Mouse (Mus musculus) urinary bladder, postnatal 25 days (tissue): ENCODE measurements around the gene Txnrd3.

Experiments
- DNase-seq: peaks from one replicate; pipeline ENCODE4 v3.0.0; 2022; ENCODE audit warnings: low spot score

Gene Txnrd3

GRCm38 (mm10) chr6:89643798-89644270 is at the start of gene Txnrd3:
Gene Txnrd3, plus strand, starts transcription at chr6:89643988.
- DNase-seq: peak; percentile 94

- peak; percentile 92 for DNase-seq
Observed at GRCm38 (mm10) chr6:89595018-89595776, 48.6 kb upstream of the Txnrd3 start, which contains the start of gene Chchd6. Gene Chchd6, minus strand, starts transcription at chr6:89595652.

GRCm38 (mm10) chr6:89595777-89596146 is 48.0 kb upstream of the Txnrd3 start:
- DNase-seq: no peak

GRCm38 (mm10) chr6:89596510-89596909 is 47.3 kb upstream of the Txnrd3 start:
- no peak for DNase-seq

GRCm38 (mm10) chr6:89606096-89606495 is 37.7 kb upstream of the Txnrd3 start:
- no peak for DNase-seq

- DNase-seq: no peak
Observed at GRCm38 (mm10) chr6:89607999-89608398, 35.8 kb upstream of the Txnrd3 start.

DNA sequence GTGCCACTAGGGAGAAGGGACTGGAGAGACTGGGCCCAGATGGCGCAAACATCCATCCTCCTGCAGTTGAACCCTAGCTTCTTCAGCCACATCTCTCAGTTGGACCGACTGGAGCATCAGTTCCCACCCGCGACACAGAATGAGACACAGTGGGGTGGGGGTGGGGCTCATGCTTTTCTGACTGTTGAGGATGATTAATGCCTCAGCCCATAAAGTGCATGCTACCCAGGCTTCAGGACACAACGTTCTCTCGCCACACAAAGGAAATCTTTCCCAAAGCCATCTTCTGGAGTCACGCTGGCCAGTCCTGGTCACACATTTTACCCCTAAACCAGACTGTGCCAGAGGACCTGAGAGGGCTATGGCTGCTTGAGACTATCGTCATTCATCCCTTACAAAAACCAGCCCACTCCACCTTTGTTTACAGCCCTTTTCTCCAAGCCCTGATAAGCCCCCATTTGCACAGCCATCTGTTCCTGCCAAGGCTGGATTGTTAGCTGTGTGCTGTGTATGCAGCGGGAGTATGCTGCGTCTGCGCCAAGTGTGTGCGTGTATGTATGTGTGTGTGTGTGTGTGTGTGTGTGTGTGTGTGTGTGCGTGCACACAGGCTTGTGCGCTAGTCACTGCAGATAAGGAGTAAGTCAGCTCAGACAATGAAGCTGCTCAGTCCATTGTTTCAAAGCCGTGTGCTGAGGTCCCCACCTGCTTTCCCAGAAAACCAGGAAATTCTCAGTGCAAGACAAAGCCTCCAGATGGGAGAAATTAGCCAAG is 30.3 kb upstream of the Txnrd3 start:
- no peak for DNase-seq

DNA sequence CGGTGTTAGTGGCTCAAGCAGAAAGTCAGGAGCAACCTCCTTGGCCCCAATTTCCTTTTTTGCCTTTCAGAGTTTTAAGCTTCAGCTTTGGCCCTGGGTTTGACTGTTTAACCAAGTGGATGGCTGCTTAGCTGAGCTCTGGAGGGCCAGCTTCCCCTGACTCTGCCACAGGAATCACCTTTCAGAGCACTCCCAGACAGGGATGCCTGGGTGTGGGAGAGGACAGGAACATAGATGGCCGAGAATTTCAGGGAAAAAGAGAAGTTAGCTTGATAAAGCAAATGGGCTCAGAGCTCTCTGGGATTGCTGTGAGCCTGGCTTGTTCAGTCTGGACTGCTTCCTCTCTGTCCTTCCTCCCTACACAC is 29.7 kb upstream of the Txnrd3 start:
- DNase-seq: no peak

DNA sequence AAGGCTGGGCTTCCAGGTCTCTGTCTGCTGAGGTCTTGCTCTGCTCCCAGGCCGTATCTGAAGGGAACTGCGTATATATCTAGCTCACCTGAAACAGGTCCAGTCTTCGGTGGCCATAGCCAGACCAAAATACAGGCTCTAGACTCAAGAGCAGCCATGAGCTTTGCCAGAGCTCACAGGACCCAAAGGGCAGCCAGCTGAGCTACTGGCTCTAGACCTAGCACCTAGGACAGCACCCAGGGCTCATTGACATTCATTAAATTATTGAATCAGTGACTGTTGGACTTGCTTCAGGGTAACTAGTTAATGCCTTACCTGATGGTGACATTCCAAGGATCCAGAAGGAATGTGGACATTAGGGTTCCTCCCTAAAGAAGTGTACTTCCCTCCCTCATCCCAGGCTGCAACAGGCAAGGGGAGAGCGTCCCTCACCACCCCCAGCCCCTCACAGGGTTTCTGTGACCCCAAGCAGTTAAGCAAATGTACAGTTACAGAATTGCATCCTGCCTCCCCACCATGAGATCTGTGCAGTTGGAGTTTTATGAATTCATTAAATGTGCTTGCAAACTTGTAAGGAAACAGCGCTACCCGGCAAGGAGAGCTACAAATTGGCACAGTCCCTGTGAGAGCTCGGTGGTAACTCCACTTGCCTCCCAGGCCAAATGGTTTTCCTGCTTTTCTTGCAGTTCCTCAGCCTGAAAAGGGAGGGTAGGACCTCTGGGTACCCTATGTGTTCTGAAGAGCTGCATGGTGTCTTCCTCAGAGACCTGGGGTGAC is 29.0 kb upstream of the Txnrd3 start:
- no peak for DNase-seq

GRCm38 (mm10) chr6:89615373-89615755 is 28.4 kb upstream of the Txnrd3 start:
- no peak for DNase-seq

GRCm38 (mm10) chr6:89622647-89623046 is 21.1 kb upstream of the Txnrd3 start:
- no peak for DNase-seq

DNA sequence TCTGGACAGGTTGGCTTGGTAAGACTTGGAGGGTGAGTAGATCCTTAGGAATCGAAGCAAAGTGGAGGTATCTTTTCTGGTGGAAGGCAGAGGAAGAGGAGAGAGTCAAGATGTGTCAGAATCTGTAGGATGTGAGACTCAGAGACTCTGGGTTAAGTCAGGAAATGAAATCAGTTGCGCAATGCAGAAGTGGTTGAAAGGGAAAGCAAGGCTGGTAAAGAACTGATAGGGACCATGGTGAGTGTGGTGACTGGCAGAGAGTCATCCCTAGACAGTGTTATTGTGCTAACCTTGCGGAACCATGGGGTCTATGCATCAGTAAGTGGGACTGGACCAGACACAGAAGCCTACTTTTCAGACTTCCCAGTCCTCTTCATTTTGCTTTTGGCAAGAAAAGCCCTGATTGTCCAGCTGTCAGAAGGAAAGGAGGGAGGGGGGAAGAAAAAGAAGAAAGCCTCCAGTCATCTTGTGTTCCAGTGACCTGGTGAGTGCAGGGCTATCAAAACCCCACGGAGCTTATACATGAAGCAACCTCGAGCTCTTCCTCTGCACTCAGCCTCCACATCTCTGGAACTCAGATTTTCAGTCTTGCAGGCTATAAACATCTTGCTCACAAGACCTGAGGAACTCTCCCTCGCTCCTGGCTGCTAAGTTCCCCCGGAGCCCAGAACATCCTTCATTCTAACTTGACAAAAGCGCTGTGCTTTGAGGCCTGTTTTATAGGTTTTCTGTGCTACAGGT is 15.6 kb upstream of the Txnrd3 start:
- DNase-seq: no peak

DNA sequence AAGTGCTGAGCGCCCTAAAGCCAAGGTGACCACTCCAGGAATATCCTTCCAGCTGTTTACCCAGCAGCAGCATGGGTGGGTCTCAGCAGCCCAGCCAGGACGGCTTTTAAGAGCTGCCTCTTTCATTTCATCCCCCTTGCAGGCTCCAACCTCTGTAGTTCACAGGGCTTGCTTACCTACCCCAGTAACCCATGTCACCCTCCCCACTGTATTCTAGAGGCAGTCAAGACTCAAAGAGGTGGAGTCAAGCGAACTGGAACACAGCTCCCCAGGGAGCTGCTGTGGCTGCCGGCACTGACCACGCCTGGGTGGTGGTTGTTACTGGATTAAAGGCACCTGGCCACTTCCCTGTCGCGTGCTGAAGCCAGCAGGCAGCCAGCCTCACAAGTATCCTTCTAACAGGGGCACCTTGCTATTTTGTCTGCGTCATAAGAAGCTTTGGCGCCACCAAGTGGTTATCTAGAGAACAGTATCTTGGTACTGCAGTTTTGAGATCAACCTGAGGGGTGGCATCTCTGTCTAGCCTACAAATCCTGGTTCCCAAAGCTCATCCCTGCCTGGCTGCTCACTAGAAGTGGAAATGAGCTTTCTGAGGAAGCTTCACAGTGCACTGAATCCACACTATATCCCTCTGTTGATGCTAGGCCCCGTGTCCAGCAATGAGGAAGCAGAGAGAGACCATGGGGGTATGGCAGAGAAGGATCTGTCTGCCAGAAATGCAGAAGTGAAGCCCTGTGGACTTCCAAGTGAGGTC is 11.8 kb upstream of the Txnrd3 start:
- peak; percentile 69 for DNase-seq

GRCm38 (mm10) chr6:89633115-89633514 is 10.7 kb upstream of the Txnrd3 start:
- no peak for DNase-seq

GRCm38 (mm10) chr6:89634400-89634799 is 9.4 kb upstream of the Txnrd3 start:
- DNase-seq: no peak

DNA sequence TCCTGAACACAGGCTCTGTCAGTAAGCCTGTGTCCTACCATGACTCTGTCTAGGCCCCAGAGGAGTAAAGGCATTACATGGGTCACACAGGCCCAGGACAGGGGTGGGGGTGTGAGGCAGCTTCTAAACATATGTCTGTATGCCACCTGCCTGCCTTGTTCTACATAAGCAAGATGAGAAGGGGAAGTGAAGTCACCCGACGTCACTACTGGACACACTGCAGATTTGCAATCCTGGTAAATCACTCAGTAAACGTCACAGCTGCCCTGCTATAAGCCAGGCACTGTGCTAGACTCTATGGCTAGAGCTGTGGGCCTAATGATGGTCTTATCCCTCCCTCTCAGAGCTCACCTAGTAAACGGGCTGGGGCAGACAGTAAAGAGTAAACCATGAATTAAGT is 5.8 kb upstream of the Txnrd3 start:
- DNase-seq: no peak

DNA sequence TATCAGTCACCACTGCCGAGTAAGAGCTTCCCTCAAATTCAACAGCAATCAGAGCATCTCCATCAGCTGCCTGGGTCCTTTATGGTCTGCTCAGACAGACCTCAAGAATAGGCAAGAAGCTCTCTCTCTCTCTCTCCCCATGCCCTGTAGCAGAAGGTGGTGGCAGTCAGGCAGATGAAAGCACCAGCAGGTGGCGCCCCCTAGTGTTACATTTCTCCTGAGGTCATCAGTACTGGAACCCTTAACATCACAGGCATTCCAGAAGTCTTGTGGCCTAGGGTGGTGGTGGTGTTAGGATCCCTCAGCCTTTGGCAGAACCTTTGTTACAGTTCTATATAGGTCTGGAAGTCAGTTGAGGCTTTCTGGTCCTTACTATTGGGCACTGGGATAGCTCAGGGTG is 4.8 kb upstream of the Txnrd3 start:
- DNase-seq: peak; percentile 22

GRCm38 (mm10) chr6:89644271-89645075 is 685 bp downstream of the Txnrd3 start:
- peak; percentile 85 for DNase-seq

DNA sequence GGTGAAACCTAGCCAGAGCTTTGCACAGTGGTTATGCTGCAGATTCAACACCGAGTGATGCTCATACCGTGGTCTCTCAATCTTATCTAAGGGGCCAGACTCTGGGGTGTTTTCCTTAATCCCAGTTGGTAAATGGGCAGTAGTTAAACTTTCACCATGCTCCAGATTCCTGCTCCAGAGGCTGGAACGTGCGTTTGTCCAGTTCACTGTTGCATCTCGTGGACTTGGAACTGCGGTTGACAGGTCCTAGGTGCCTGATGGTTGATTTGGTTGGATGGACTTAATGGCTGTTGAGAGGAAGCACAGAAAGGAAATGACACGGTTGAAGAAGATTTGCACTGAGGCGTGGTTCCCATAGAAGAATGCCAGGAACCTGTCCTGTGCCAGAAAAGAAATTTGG is 6.1 kb downstream of the Txnrd3 start:
- no peak for DNase-seq

DNA sequence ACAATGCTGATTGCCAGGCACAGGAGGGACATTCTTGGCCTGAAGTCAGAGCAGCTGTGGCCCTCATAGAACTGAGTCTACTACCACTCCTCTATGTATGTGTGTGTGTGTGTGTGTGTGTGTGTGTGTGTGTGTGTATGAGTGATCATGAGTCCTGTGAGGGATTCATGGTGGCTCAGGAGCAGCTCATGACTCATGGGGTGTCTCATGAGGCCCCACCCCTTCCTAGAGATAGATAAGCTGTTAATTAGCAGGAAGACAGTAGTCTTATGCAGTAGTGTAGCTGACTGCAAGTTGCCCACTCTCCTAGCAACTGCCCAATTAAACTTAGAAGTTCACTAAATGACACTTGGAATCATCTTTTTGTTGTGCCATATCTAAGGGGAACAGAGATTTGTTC is 8.0 kb downstream of the Txnrd3 start:
- no peak for DNase-seq
